Mouse (Mus musculus): ENCODE results near the gene Socs2. TPM values are rescaled to one million over a fixed set of nuclear protein-coding genes. Genes with fewer than 3 reads are reported as not detected.

Gene Socs2
- polyA plus RNA-seq (2015; fragmentation: Nextera tagmentation; extraction: Ambion mirVana), result 121 and 124 TPM in 2 replicates

GRCm38 (mm10) chr10:95416685-95417495 is at the start of gene Socs2:
Gene Socs2, minus strand, starts transcription at chr10:95417180.
- H3K27me3 ChIP-seq, result no peaks in the 10 kb centered on the region
- H3K4me3 ChIP-seq, result peak within 1 kb of the TSS; percentile 74
- peak; percentile 87 for ATAC-seq (ENCODE audit: borderline replicate concordance, extremely low read depth, low FRiP score, low TSS enrichment)
- peak within 1 kb of the TSS; percentile 79 for H3K9ac ChIP-seq
- under 1% methylated on average over 65 of the region's 66 CpGs for WGBS
- peak within 1 kb of the TSS; percentile 97 for H3K27ac ChIP-seq
- peak within 1 kb of the TSS; percentile 100 for H3K4me2 ChIP-seq
- no peaks in the 10 kb centered on the region for H3K9me3 ChIP-seq
- 0 out of 2 replicates have a peak, but pooled peaks cover 2% of the 10 kb centered on the region for H3K36me3 ChIP-seq
- H3K4me1 ChIP-seq, result peaks cover 12% of the 10 kb centered on the region

- ATAC-seq (ENCODE audit: borderline replicate concordance, extremely low read depth, low FRiP score, low TSS enrichment), result no peak
- no peaks in the 10 kb centered on the region for H3K9me3 ChIP-seq
- H3K4me3 ChIP-seq, result no peak overlapping the region
- no peaks in the 10 kb centered on the region for H3K36me3 ChIP-seq
- H3K4me2 ChIP-seq, result no peak overlapping the region
- 16% methylated on average over 4 of the region's 4 CpGs for WGBS
- H3K4me1 ChIP-seq, result peaks cover 15% of the 10 kb centered on the region; the same call in 1 of the 2 replicates
- 0 out of 2 replicates have a peak overlapping the region, but pooled peaks have one; percentile 18 for H3K27ac ChIP-seq
- no peaks in the 10 kb centered on the region for H3K27me3 ChIP-seq
- H3K9ac ChIP-seq, result no peak overlapping the region
Measured at GRCm38 (mm10) chr10:95465485-95465896, 48.5 kb upstream of the Socs2 start.

GRCm38 (mm10) chr10:95464527-95464926 is 47.5 kb upstream of the Socs2 start:
- Histone ChIP-seq H3K36me3 (no peaks in the 10 kb centered on the region), H3K9ac (no peak overlapping the region), H3K4me1 (peaks cover 15% of the 10 kb centered on the region; the same call in 1 of the 2 replicates), H3K9me3 (no peaks in the 10 kb centered on the region), H3K27ac (no peak overlapping the region), H3K4me2 (no peak overlapping the region), H3K4me3 (no peak overlapping the region), H3K27me3 (no peaks in the 10 kb centered on the region)
- ATAC-seq (ENCODE audit: borderline replicate concordance, extremely low read depth, low FRiP score, low TSS enrichment), result no peak
- WGBS, result 77% methylated on average over 6 of the region's 6 CpGs

- Histone ChIP-seq H3K4me2 (no peak overlapping the region), H3K9ac (no peak overlapping the region), H3K4me3 (no peak overlapping the region), H3K27me3 (no peaks in the 10 kb centered on the region), H3K27ac (no peak overlapping the region), H3K9me3 (no peaks in the 10 kb centered on the region), H3K36me3 (no peaks in the 10 kb centered on the region), H3K4me1 (peaks cover 20% of the 10 kb centered on the region)
- 62% methylated on average over 1 of the region's 1 CpGs for WGBS
- ATAC-seq (ENCODE audit: borderline replicate concordance, extremely low read depth, low FRiP score, low TSS enrichment), result no peak
Measured at GRCm38 (mm10) chr10:95462231-95462630, 45.3 kb upstream of the Socs2 start.

GRCm38 (mm10) chr10:95461053-95461553 is 44.1 kb upstream of the Socs2 start:
- 41% methylated on average over 4 of the region's 4 CpGs for WGBS
- no peak for ATAC-seq (ENCODE audit: borderline replicate concordance, extremely low read depth, low FRiP score, low TSS enrichment)
- no peak overlapping the region for H3K4me2 ChIP-seq
- no peaks in the 10 kb centered on the region for H3K27me3 ChIP-seq
- H3K9ac ChIP-seq, result no peak overlapping the region
- H3K4me1 ChIP-seq, result peaks cover 18% of the 10 kb centered on the region
- no peak overlapping the region for H3K27ac ChIP-seq
- H3K4me3 ChIP-seq, result no peak overlapping the region
- H3K36me3 ChIP-seq, result no peaks in the 10 kb centered on the region
- H3K9me3 ChIP-seq, result no peaks in the 10 kb centered on the region

GRCm38 (mm10) chr10:95458050-95458806 is 41.2 kb upstream of the Socs2 start:
- H3K4me1 ChIP-seq, result peaks cover 10% of the 10 kb centered on the region
- no peak overlapping the region for H3K4me2 ChIP-seq
- no peaks in the 10 kb centered on the region for H3K36me3 ChIP-seq
- H3K4me3 ChIP-seq, result no peak overlapping the region
- peak overlapping the region; percentile 64 for H3K27ac ChIP-seq
- H3K9me3 ChIP-seq, result no peaks in the 10 kb centered on the region
- no peak overlapping the region for H3K9ac ChIP-seq
- peak; percentile 42; the same call in 1 of the 2 replicates for ATAC-seq (ENCODE audit: borderline replicate concordance, extremely low read depth, low FRiP score, low TSS enrichment)
- 54% methylated on average over 9 of the region's 9 CpGs for WGBS
- no peaks in the 10 kb centered on the region for H3K27me3 ChIP-seq

GRCm38 (mm10) chr10:95457367-95458049 is 40.5 kb upstream of the Socs2 start:
- no peak overlapping the region for H3K4me3 ChIP-seq
- peak overlapping the region; percentile 64 for H3K27ac ChIP-seq
- H3K4me2 ChIP-seq, result no peak overlapping the region
- H3K4me1 ChIP-seq, result peaks cover 10% of the 10 kb centered on the region
- H3K27me3 ChIP-seq, result no peaks in the 10 kb centered on the region
- 73% methylated on average over 8 of the region's 8 CpGs for WGBS
- H3K9ac ChIP-seq, result no peak overlapping the region
- no peaks in the 10 kb centered on the region for H3K9me3 ChIP-seq
- ATAC-seq (ENCODE audit: borderline replicate concordance, extremely low read depth, low FRiP score, low TSS enrichment), result no peak
- no peaks in the 10 kb centered on the region for H3K36me3 ChIP-seq

GRCm38 (mm10) chr10:95456103-95456502 is 39.1 kb upstream of the Socs2 start:
- peaks cover 5% of the 10 kb centered on the region; the same call in 1 of the 2 replicates for H3K4me1 ChIP-seq
- 33% methylated on average over 2 of the region's 2 CpGs for WGBS
- no peak overlapping the region for H3K9ac ChIP-seq
- H3K9me3 ChIP-seq, result no peaks in the 10 kb centered on the region
- no peak overlapping the region for H3K27ac ChIP-seq
- no peak overlapping the region for H3K4me2 ChIP-seq
- no peaks in the 10 kb centered on the region for H3K27me3 ChIP-seq
- H3K4me3 ChIP-seq, result no peak overlapping the region
- H3K36me3 ChIP-seq, result no peaks in the 10 kb centered on the region
- ATAC-seq (ENCODE audit: borderline replicate concordance, extremely low read depth, low FRiP score, low TSS enrichment), result no peak

- H3K4me2 ChIP-seq, result no peak overlapping the region
- no peak overlapping the region for H3K9ac ChIP-seq
- H3K36me3 ChIP-seq, result no peaks in the 10 kb centered on the region
- H3K4me3 ChIP-seq, result no peak overlapping the region
- 90% methylated on average over 5 of the region's 5 CpGs for WGBS
- no peak for ATAC-seq (ENCODE audit: borderline replicate concordance, extremely low read depth, low FRiP score, low TSS enrichment)
- no peak overlapping the region for H3K27ac ChIP-seq
- 0 out of 2 replicates have a peak, but pooled peaks cover 5% of the 10 kb centered on the region for H3K4me1 ChIP-seq
- H3K9me3 ChIP-seq, result no peaks in the 10 kb centered on the region
- no peaks in the 10 kb centered on the region for H3K27me3 ChIP-seq
Measured at GRCm38 (mm10) chr10:95453282-95453681, 36.3 kb upstream of the Socs2 start.

GRCm38 (mm10) chr10:95449033-95449432 is 32.1 kb upstream of the Socs2 start:
- no peak overlapping the region for H3K4me2 ChIP-seq
- H3K36me3 ChIP-seq, result no peaks in the 10 kb centered on the region
- H3K27ac ChIP-seq, result no peak overlapping the region
- 51% methylated on average over 6 of the region's 6 CpGs for WGBS
- H3K9ac ChIP-seq, result no peak overlapping the region
- no peaks in the 10 kb centered on the region for H3K27me3 ChIP-seq
- no peak for ATAC-seq (ENCODE audit: borderline replicate concordance, extremely low read depth, low FRiP score, low TSS enrichment)
- H3K9me3 ChIP-seq, result no peaks in the 10 kb centered on the region
- no peaks in the 10 kb centered on the region for H3K4me1 ChIP-seq
- no peak overlapping the region for H3K4me3 ChIP-seq

- Histone ChIP-seq H3K36me3 (no peaks in the 10 kb centered on the region), H3K4me2 (no peak overlapping the region), H3K27ac (no peak overlapping the region), H3K9me3 (no peaks in the 10 kb centered on the region), H3K4me1 (no peaks in the 10 kb centered on the region), H3K4me3 (no peak overlapping the region), H3K27me3 (no peaks in the 10 kb centered on the region), H3K9ac (no peak overlapping the region)
- WGBS, result 91% methylated on average over 16 of the region's 16 CpGs
- ATAC-seq (ENCODE audit: borderline replicate concordance, extremely low read depth, low FRiP score, low TSS enrichment), result no peak
Measured at GRCm38 (mm10) chr10:95447954-95448353, 31.0 kb upstream of the Socs2 start.

Measured in lung, embryonic 15.5 days (tissue).